Mouse (Mus musculus): ENCODE results near the gene BC048507.

DNA sequence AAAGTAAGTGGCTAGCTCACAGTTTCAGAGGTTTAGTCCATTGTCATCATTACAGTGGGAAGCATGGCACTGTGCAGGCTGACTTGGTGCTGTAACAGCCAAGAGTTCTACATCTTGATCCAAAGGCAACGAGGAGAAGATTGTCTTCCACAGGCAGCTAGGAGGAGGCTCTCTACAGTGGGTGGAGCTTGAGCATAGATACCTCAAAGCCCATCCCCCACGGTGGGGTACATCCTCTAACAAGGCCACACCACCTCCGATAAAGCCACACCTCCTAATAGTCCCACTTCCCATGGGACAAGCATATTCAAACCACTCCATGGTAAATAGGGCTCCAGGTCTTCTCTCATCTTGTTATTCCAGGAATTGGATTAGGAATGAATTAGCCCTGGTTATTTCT lies 12.8 kb upstream of the BC048507 start:
- TF ChIP-seq CTCF (IDR thresholded peaks at IDR 0.05; ENCODE audit: control insufficient read depth, insufficient read depth, insufficient replicate concordance, low read depth, low read length) (no peak), POLR2A (IDR thresholded peaks at IDR 0.05; ENCODE audit: control insufficient read depth, low read depth, low read length) (no peak)
